Mouse (Mus musculus): ENCODE measurements around the gene Cacna2d3.

DNA sequence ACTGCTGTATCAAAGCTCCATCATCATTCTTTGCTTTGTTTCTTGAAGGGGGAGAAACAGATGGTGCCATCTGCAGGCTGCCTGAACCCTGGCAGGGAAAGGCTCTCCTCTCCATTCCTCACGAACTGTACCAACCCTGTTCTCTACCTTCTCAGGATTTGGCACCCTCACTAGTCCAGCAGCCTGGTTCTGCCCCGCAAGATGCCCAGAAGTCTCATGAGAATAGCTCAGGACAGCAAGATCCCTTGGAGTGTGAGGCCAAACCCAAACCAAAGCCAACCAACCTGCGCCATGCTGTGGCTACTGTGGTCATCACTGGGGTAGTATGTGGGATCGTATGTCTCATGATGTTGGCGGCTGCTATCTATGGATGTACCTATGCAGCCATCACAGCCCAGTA is 694.4 kb downstream of the Cacna2d3 start:
- TF ChIP-seq GATA2 (IDR thresholded peaks at IDR 0.05; ENCODE audit: borderline replicate concordance, low read depth, low read length) (no peak), CTCF (IDR thresholded peaks at IDR 0.05; ENCODE audit: low read depth, low read length) (no peak), TAL1 (conservative IDR thresholded peaks at IDR 0.05; ENCODE audit: low read depth, low read length) (no peak)

Measured in G1E (cell line).